Mouse (Mus musculus): ENCODE results near the gene Mpg.

Gene Mpg

DNA sequence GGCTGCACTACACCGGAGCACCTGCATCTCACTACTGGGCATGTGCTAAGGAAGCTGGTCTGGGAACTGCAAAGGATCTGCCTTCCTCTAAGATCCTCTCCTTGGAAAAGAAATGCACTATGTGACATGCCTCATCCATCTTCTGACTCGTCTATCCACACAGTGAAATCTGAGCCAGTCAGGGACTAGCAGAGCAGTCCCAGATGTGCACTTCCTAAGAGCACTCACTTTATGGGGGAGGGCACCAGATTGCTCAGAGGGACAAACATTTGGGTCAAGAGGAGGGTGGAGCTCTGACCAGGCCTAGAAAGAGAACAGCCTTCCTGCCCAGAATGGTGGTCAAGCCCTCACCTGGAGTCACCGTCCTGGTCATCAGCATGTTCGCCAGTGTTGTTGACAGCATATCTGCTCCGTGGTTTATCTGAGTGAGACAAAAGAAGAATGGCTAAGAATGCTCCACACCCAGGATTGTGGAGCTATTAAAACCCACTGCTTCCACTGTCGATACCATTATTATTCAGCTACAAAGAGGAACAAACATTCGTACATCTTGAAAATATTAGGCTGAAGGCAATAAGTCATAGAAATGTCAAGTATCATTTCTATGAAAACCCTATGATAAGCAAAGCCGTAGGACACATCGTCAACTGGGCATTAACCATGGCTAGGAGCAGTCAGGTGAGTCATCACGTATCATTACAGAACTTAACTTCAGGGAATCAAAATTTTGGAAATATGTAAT, 36.5 kb downstream of the Mpg start:
- DNase-seq = no peak

DNA sequence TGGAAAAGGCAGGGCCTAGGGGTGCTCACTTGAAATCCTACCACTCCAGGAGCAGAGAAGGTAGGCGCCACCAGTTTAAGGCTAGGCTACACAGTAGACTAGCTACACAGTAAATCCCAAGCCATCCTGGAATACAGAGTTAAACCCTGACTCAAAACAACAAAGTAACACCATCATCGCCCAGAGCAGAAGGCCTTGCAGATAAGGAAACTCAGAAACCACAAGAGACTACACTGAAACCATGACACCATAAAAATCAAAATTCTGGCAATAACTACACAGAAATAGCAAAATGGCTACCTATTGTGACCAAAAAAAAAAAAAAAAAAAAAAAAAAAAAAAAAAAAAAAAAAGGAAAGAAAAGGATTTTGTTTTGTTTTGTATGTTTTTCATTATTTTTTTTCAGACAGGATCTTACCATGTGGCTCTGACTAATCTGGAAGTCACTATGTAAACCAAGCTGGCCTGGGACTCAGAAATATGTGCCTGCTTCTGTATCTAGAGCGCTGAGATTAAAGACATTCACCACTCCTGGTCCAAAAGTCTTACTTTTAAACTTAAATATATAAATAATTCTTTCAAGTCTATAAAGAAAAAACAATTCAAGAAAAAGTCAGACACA, 38.9 kb downstream of the Mpg start:
- no peak for DNase-seq

DNA sequence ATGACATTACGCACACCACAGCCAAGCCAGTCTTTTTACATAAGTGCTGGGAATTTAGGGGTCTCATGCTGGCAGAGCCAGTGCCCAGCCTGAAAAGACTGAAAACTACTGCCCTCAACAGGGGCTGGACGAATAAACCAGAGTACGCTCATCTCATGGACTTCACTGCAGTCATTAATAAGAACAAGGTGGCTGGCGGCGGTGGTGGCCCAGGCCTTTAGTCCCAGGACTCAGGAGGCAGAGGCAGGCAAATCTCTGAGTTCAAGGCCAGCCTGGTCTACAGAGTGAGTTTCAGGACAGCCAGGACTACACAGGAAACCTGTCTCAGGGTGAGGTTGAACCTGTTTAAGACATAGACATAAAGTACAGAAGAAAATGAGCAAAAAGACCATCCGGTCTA, 39.9 kb downstream of the Mpg start:
- no peak for DNase-seq

DNA sequence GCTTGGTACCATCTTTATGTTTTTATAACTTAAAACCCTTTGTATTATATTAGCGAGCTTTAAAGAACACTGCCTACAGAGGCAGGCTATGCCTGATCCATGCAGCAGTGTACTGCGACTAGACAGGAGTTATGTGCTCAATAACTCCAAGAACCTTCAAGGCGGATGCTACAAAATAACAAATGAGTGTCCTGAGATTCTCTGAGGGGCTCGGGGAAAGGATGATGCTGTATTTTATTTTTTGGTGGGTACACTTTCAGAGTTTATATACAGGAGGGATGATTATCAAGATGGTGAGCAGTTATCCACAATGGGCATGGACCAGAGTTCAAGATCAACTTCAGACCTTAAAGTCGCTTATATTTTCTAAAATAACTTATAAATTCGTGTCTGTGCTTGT, 40.5 kb downstream of the Mpg start:
- DNase-seq = no peak

DNA sequence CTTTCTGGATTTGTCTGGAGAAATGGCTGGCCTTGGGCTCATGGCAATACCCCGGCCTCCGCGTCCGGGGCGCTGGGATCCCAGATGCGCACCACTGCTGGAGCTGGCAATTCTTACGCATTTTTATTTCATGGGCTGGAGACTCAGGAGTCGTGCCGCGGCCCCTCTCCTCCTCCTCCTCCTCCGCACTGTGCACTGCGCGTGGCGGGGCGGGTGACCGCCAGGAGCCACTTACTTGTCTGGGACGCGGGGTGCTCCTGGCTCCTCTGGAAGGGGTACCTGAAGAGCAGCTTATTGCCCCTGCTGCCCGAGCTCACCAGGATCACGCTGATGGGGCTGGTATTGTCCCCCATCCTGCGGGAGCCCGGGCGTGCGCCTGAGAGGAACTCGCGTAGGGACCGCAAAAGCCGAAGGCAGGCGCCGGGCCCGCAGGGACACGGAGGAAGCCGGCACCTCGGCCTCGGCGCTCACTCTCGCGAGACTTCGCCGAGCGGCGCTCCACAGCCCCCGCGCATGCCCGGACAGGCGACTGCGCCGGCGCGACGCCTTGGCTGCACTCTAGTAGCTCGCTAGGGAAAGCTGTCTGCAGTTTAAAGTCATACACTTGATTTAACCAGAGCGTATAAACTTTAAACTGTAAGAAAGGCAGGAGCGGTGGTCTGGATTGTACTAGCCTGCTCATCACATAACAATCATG, 41.0 kb downstream of the Mpg start, which contains the start of gene Nprl3:
Gene Nprl3, minus strand, starts transcription at position 520 of the 697 bp plus-strand sequence.
- peak; percentile 97 to 99 for DNase-seq

DNA sequence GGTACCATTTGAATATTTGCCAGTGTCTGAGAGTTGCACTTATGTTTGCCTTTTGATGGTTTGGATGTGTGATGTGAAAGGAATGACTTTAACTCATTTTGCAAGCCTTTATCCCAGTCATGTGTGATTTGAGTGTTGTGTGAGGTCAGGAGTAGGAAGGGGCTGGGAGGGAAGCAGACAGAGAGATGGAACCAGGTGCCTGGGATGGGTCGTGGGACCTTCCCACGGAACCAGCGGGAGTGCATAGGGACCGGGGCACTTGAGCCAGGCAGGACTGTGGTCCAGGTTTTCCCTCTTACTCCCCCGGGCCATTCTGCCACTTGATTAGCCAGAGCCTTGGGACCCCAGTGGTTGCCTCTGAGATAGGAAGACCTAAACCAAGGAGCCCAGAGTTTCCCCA, 41.7 kb downstream of the Mpg start:
- DNase-seq = peak in 1 of 2 experiments; percentile 22

DNA sequence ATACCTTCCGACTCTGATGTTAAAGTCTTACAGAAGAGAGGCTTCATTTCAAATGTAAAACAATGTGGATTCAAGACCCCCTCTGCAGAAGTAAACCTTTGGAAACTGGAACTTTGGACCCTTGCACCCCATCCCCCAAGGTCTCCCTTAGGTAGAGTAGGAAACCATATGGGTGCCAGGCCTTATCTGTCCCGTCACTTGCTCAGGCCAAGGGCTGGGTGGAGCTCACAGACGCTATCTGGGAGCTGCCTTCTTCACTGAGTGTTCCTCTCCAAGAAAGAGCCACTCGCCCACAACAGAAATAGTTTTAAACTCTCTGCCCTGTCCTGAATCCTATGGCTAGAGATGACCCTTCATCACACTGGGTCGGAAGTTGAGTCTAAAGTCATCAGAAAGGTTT, 42.6 kb downstream of the Mpg start:
- no peak for DNase-seq

DNA sequence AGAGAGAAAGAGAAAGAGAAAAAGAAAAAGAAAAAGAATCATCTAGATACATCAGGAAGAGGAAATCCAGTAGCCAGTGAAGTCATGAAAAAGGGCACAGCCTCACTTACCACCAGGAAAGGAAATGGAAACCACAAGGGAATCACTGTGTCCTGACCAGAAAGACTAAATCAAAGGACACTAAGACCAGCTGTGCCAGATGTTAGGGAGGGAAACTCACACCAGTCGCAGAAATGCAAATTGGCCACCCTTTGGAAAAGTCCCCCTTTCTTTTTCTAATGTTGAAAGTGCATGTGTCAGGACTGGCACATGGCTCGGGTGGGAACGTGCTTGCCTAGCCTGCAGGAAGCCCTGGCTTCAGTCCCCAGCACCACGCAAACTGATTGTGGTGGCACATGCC, 44.9 kb downstream of the Mpg start:
- DNase-seq = no peak

DNA sequence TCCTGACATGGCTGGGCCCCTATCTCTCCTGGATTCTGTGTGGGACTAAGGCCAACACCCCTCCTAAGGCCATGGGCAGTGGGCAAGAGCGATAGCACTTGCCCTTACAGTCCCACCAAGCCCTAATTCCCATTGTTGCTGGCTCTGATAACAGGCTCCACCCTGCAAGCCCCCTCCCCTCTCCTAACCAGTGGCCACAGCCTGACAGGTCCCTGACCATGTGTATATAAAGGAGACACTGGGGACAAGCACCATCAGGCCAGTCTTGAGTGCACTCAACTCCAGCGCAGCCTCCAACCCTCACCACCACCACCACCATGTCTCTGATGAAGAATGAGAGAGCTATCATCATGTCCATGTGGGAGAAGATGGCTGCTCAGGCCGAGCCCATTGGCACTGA, 50.0 kb downstream of the Mpg start, which contains the start of gene Hba-x:
Gene Hba-x, plus strand, starts transcription at position 54 of the 400 bp plus-strand sequence.
- DNase-seq = no peak

DNA sequence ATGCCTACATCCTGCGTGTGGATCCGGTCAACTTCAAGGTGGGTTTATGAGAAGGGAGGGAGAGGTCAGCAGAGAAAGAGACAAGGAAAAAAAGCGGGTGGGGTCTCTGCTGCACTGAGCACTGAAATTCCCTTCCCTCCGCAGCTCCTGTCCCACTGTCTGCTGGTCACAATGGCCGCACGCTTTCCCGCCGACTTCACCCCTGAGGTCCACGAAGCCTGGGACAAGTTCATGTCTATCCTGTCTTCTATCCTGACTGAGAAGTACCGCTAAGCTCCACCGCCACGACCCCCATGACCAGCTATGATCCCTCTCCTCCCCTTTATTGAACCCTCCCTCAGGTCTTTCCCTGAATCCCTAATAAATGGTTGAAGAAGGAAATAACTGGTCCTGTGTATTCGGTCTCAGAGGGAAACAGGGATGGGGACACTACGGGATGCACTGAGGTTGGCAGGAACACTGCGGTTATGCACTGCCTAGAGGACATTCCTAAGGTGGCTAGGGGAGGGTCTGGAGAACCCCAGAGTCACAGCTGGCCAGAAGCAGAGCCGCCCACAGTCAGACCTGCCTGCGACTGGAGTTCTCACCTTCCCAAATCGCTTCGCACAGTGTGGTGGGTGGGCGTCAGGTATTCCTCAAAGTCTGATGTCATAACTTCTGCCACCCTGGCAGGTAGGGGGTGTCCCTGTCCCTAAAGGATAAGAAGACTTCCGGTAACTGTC, 51.6 kb downstream of the Mpg start:
- DNase-seq = no peak

DNA sequence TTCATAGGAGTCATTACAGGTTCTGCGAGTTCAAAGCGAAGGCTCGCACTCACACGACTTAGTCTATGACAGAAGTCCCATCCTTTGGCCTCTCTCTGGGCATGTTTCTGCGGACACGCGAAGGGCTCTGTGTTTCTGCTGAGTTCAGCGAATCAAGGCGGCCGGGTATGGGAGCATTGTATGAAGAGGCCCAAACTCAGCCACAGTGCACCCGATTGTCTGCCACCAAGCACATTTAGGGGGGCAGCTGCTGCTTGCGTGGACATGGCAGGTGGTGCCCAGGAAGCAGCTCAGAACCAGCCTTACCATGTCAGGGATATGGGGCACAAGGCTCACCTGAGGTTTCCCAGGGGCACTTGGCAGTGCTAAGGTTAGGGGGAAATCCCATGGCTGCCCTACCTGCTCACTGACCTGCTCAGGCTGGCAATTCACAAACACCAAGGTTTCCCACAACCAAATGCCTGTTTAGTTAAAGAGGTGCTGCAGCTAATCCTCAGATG, 52.2 kb downstream of the Mpg start:
- DNase-seq = no peak

DNA sequence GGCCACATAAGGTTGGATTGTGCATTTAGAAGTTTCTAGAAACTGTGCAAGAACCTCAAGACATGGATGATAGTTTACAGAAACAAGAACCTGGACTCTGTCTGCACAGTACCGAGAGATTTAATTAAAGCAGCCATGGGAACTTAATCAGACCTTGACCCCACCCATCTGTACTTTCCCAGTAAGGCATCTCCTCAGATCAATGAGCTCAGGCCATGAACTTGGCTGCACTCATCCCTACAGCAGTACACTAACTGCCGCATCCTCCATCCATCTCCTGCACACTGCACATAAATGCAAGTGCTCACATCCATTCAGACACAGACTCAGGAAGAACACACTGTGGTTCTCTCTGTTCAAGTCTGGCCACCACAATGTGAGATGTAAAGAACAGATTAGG, 54.3 kb downstream of the Mpg start:
- DNase-seq = no peak

DNA sequence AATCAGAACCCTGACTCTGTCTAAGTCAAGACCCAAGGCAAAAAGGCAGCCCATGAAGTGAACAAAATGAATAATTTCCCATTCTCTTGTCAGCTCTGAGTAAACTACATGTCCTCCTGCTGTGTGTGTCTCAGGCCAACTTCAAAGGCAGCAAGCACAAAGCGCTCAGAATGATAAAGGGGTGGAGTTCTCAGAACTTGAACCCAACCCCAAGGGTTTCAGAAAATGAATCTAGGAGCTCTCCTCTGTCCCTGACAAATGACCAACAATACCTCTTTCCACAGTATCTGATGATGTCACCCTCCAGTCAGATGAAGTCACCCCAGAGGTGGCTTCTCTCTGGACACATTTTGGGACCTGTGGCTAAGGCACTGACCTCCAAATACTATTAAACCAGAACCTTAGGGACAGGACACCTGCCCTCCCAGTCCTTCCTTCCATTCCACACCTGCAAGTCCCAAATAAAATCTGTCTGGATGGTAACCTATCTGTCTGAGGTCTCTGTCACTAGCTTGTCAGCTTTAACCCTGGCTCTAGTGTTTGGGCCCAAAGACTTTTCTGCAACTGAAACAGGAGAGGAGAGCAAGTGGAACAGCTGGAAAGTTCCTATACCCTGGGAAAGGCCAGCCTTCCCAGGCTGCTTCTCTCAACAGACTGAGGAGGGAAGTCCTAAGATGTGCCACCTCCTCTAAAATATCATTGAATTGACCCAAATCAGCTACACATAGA, 55.3 kb downstream of the Mpg start:
- DNase-seq = no peak

All from cerebellum, postnatal 25 days (tissue).